Mouse (Mus musculus): ENCODE results near the gene Morn1.
A peak's percentile ranks its signal among the peaks of the same experiment; 100 is the strongest.
"Not testable (repeated sequence)": the region's sequence is repeated elsewhere in the genome, so short reads cannot be mapped to it uniquely, and the experiment has no call there.

Gene Morn1

DNA sequence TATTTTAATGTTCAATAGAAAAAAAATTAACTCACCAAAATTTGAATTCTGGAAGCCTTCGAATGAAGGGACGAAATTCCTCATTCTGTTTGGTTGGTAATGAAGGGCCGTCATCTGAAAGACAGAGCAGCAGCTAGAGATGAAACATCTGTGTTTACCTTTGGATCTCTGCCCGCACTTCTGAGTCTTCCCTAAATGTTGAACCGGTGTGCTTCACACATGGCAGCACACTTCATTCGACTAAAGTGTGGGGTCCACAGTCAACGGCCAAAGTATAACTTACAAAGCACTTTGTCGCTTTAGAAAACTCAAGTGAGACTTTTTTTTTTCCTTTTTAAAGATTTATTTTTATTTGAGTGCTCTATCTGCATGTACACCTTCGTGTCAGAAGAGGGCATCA is 9.7 kb upstream of the Morn1 start:
- DNase-seq (ENCODE audit: extremely low spot score, low spot score) = no peak

GRCm38 (mm10) chr4:155078808-155079207 is 7.6 kb upstream of the Morn1 start:
- DNase-seq (ENCODE audit: extremely low spot score, low spot score) = not testable (repeated sequence)

GRCm38 (mm10) chr4:155079666-155080065 is 6.7 kb upstream of the Morn1 start:
- DNase-seq (ENCODE audit: extremely low spot score, low spot score) = no peak

- no peak for DNase-seq (ENCODE audit: extremely low spot score, low spot score)
Observed at GRCm38 (mm10) chr4:155083553-155083952, 2.8 kb upstream of the Morn1 start.

DNA sequence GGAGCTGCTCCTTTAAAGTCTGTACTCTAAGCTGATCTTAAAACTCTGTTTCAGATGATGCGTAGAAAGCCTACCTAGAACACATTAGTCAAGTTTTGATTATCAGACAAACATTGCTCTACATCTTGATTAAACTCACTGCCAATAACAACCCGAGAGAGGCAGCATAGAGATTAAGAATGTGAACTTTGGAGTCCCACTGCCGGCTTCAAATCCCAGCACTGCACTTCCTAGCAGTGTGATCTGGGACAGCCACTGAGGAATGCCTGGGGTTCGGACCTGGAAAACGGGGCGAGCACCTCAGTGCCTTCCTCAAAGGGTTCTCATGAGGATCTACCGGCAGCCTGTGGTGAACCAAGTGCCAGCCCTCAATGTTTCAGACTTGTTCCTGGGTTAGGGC is 2.0 kb upstream of the Morn1 start:
- DNase-seq (ENCODE audit: extremely low spot score, low spot score) = no peak

DNA sequence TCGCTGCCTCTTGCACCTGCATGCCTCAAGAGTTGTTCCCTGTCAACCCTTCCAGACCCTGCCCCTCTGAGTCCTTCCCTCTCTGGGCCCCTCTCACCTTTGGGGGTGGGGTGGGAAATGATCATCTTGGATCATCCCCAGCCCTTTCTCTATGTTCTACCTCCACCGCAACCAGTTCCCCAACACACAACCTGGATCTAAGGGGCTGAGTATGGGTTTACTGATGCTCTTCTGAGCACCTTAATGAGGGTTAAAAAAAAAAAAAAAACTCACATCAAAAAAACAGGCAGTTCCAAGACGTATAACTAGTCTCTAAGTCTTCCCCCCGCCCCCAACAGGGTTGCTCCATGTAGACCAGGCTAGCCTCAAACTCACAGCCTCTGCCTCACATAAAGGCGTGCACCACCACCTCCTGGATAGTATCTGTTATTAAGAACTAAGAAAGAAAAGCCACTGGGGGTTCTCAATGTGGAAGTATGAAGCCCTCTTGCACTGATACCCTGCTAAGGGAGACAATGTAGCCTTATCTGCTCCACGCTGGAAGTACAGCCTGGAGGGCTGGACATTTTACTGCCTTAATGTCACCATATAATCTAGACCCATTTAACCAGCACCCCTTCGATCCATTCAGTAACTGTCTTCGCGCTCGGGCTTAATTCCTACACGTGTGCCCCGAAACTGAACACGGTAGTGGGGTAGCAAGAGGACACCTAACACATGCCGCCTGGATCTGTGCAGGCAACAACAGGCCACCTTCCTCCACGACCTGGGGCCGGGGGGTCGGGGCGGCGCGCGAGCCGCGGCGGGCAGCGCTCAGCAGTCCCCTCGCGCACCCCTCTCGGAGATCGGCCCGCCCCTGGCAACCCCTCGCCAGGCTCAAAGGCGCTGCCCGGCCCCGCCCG is 920 bp upstream of the Morn1 start:
- no peak for DNase-seq (ENCODE audit: extremely low spot score, low spot score)

DNA sequence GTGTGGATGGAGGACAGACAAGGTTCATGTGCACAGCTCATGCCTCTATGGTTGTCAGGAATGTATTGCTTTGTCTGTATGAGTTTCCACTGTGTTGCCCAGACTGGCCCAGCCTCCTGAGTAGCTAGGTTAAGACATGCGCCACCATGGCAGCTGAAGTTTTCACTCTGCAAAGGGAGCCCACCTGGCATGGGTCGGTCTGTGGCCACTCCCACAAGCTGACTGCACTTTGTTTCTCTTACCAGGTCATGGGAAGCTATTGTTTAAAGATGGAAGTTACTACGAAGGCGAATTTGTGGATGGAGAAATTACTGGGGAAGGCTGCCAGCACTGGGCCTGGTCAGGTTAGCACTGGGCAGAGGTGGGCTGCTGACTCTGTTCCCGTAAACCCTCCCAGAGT is 2.9 kb downstream of the Morn1 start:
- no peak for DNase-seq (ENCODE audit: extremely low spot score, low spot score)

DNA sequence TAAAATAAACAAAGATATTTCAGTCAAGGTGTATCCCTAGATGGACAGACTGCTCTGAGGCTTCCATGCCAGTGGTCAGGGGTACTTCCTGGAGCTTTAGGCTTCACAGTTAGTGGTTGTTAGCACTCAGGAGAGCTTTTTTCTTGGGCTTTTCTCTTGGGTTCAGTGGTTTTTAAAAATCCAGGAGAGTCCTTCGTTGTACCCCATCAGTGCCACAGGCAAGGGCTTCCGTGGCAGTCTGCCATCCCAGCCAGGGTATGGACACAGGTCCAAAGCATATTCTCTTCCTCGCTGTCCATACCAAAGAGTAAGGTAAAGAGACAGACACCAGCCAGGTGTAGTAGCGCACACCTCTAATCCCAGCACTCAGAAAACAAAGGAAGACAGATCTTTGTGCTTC is 3.8 kb downstream of the Morn1 start:
- no peak for DNase-seq (ENCODE audit: extremely low spot score, low spot score)

DNA sequence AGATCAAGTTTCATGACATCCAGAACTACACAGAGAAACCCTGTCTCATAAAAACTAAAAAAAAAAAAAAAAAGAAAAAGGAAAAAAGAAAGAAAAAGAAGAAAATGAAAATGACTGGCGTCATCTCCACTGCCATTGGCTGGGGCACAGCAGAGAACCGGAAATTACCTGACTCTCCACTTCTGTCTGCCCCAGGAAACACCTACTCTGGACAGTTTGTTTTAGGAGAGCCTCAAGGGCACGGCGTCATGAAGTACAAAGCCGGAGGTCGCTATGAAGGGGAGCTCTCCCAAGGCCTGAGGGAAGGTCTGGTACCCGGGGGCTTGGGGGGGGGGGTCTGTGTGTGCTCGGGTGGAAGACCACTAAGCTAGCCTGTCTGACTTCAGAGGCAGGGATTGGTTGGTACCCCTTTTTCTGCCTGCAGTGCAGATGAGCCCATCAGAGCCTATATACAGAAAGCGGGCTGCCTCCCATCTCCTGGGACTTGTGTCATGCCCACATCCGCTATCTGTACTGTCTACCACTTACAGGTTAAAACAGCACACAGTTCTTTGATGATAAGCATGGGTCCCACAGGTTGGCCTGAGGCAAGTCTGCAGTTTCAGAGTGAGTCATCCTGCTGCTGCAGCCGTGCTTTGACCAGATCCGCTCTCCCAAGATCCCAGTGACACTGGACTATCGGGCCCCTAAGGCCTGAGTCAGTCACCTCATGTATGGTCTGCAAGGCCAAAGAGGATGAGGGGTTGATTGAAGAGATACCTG is 4.5 kb downstream of the Morn1 start:
- DNase-seq (ENCODE audit: extremely low spot score, low spot score) = no peak

- no peak for DNase-seq (ENCODE audit: extremely low spot score, low spot score)
Observed at GRCm38 (mm10) chr4:155092718-155093430, 6.5 kb downstream of the Morn1 start.

DNA sequence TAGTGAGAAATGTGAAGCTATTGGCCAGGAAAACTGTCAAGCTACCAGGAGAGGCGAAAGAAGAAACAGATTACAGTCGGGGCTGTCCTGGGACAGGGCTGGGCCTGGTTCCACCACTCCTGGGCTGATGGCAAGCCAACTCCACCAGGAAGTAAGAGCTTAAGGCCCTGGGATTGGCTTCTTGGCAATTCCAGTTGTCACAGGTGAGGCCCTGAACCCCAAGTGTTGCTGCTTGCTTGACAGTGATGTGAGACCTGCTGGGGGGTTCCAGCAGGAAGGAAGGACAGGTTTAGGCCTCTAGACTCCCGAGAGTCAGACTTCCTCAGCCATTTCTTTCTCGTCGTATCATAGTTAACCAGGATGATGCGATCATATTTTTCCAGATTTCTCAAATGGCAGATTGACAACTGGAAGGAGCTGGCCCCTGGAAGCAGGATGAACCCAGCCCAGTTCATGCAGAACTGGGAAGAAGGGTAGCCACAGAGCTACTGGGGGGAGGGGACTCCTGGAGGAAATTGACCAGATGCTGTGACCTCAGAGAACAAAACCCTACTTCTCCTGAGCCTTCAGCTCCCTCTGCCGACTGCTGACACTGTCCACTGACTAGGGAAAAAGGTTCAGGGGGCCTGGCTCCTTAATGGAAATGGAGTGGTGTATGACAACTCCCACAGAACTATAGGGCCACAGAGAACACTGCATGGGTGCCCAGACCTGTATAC is 7.2 kb downstream of the Morn1 start:
- DNase-seq (ENCODE audit: extremely low spot score, low spot score) = no peak

- peak; percentile 68 for DNase-seq (ENCODE audit: extremely low spot score, low spot score)
Observed at GRCm38 (mm10) chr4:155094565-155094964, 8.2 kb downstream of the Morn1 start.

GRCm38 (mm10) chr4:155095238-155095900 is 9.0 kb downstream of the Morn1 start:
- peak; percentile 88 for DNase-seq (ENCODE audit: extremely low spot score, low spot score)

DNA sequence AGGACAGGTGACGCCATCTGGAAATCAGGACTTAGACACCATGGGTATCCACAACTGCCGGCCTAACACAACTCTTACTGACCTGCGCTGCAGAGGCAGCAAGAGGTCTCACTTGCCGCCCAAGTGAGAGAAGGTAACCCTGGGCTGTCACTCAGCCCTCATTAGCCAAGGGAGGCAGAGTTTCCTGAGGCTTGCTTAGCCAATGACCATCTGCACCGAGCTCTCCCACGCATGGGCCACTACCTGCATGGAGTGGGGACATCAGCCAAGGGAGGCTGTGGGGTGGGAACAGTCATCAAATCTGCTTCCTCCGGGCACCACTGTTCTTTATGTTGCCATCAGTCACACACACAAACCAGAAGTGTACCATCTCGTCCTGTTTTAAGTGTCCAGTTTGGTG is 9.6 kb downstream of the Morn1 start:
- no peak for DNase-seq (ENCODE audit: extremely low spot score, low spot score)

GRCm38 (mm10) chr4:155097452-155097851 is 11.1 kb downstream of the Morn1 start:
- DNase-seq (ENCODE audit: extremely low spot score, low spot score) = no peak

- DNase-seq (ENCODE audit: extremely low spot score, low spot score) = no peak
Observed at GRCm38 (mm10) chr4:155098572-155098971, 12.2 kb downstream of the Morn1 start.

GRCm38 (mm10) chr4:155107886-155108285 is 21.5 kb downstream of the Morn1 start:
- DNase-seq (ENCODE audit: extremely low spot score, low spot score) = no peak

- DNase-seq (ENCODE audit: extremely low spot score, low spot score) = no peak
Observed at GRCm38 (mm10) chr4:155109471-155109870, 23.1 kb downstream of the Morn1 start.

- DNase-seq (ENCODE audit: extremely low spot score, low spot score) = no peak
Observed at GRCm38 (mm10) chr4:155113766-155114410, 27.5 kb downstream of the Morn1 start.

DNA sequence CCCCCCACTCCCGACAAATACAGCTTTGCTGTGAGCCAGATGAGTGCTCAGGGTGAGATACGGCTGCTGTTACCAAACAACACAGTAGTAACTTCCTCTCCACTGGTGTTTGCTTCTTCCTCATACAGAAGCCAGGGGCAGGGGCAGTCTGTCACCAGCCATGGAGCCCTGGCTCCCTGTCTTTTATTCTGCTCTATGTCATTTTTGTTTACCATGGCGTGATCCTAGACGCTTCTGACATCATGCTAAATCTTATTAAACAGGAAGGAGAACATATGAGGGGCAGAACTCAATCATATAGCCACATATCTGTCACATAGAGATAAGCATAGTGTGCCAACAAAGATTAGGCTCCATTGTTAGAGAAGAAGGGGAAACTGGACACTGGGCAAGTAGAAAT is 30.2 kb downstream of the Morn1 start:
- DNase-seq (ENCODE audit: extremely low spot score, low spot score) = no peak
